Mouse (Mus musculus) neural tube, embryonic 11.5 days (tissue): ENCODE data around the gene Glul. TPM values are rescaled to one million over a fixed set of nuclear protein-coding genes. Genes with fewer than 3 reads are reported as not detected.
A peak's percentile ranks its signal among the peaks of the same experiment; 100 is the strongest.

Experiments
- ATAC-seq: fragments of 200-750 bp; cut with Nextera tagmentation; 2 replicates; pipeline ENCODE4 v1.8.0; 2017; ENCODE audit warnings: moderate number of reproducible peaks, mild to moderate bottlenecking, moderate TSS enrichment, moderate library complexity; ENCODE audit not compliant: insufficient read depth, low FRiP score, low TSS enrichment
- DNase-seq: peaks from one replicate; pipeline ENCODE4 v3.0.0-alpha.2; 2015; ENCODE audit warnings: low spot score
- H3K27ac ChIP-seq: fragments of 300-500 bp; sonication (generic); 2 replicates; pipeline ENCODE4 v1.5.1; 2014; ENCODE audit warnings: low read depth, mild to moderate bottlenecking, low read length
- H3K27me3 ChIP-seq: fragments of 300-500 bp; sonication (generic); 2 replicates; pipeline ENCODE4 v1.6.1; 2014; ENCODE audit warnings: mild to moderate bottlenecking, low read length, mixed read lengths; ENCODE audit not compliant: control insufficient read depth, insufficient read depth
- H3K36me3 ChIP-seq: fragments of 300-500 bp; sonication (generic); 2 replicates; pipeline ENCODE4 v1.6.1; 2014; ENCODE audit warnings: mild to moderate bottlenecking, low read length, moderate library complexity, mixed read lengths; ENCODE audit not compliant: control insufficient read depth, insufficient read depth
- H3K4me1 ChIP-seq: fragments of 300-500 bp; sonication (generic); 2 replicates; pipeline ENCODE4 v1.6.1; 2014; ENCODE audit warnings: low read length, mixed read lengths; ENCODE audit not compliant: control insufficient read depth, insufficient read depth
- H3K4me2 ChIP-seq: fragments of 300-500 bp; sonication (generic); 2 replicates; pipeline ENCODE4 v1.6.1; 2014; ENCODE audit warnings: low read depth, mild to moderate bottlenecking, moderate library complexity
- H3K4me3 ChIP-seq: fragments of 300-500 bp; sonication (generic); 2 replicates; pipeline ENCODE4 v1.5.1; 2014; ENCODE audit warnings: low read depth, low read length
- H3K9ac ChIP-seq: fragments of 300-500 bp; sonication (generic); 2 replicates; pipeline ENCODE4 v1.6.1; 2014; ENCODE audit warnings: mild to moderate bottlenecking, low read length
- H3K9me3 ChIP-seq: fragments of 300-500 bp; sonication (generic); 2 replicates; pipeline ENCODE4 v1.6.1; 2016; ENCODE audit warnings: low read length; ENCODE audit not compliant: control insufficient read depth
- whole genome bisulfite sequencing: fragments of 180-500 bp; shearing (Covaris S2); extraction: QIAGEN DNeasy Blood & Tissue Kit; methylation state at CpG from one replicate; pipeline ENCODE4 v1.1.7; 2014; 5-methylcytosine and 5-hydroxymethylcytosine counted together
- microRNA-seq: library from miRNA; unstranded; fragments of <30 nt; microRNA quantifications from one replicate; pipeline ENCODE4, GENCODE M21; 2016
- polyA plus RNA-seq: library from polyadenylated mRNA; unstranded; fragments of >200 nt; fragmentation: Nextera tagmentation; extraction: Ambion mirVana; gene quantifications from 2 replicates; pipeline ENCODE4 v1.2.1, GENCODE M21; 2014

Gene Glul
- polyA plus RNA-seq, 1 experiment from 2014 or later: 134 TPM

GRCm38 (mm10) chr1:153946971-153947370, 47.2 kb downstream of the Glul start:
- Histone ChIP-seq H3K27ac (no peak overlapping the region), H3K9me3 (no peaks in the 10 kb centered on the region), H3K36me3 (no peaks in the 10 kb centered on the region), H3K27me3 (no peaks in the 10 kb centered on the region), H3K4me1 (no peaks in the 10 kb centered on the region), H3K4me2 (no peak overlapping the region), H3K9ac (no peak overlapping the region), H3K4me3 (no peak overlapping the region)
- ATAC-seq: no peak
- 31% methylated on average over 7 of the region's 7 CpGs for WGBS
- DNase-seq: no peak

- no peaks in the 10 kb centered on the region for H3K27me3 ChIP-seq
- no peak overlapping the region for H3K4me2 ChIP-seq
- no peak for ATAC-seq
- H3K27ac ChIP-seq: no peak overlapping the region
- no peaks in the 10 kb centered on the region for H3K9me3 ChIP-seq
- no peaks in the 10 kb centered on the region for H3K36me3 ChIP-seq
- no peak for DNase-seq
- H3K4me1 ChIP-seq: no peaks in the 10 kb centered on the region
- H3K4me3 ChIP-seq: no peak overlapping the region
- H3K9ac ChIP-seq: no peak overlapping the region
- 93% methylated on average over 6 of the region's 6 CpGs for WGBS
Measured at GRCm38 (mm10) chr1:153947837-153948236, 48.1 kb downstream of the Glul start.

- no peaks in the 10 kb centered on the region for H3K4me1 ChIP-seq
Measured at GRCm38 (mm10) chr1:153953232-153953631, 53.5 kb downstream of the Glul start.

GRCm38 (mm10) chr1:153953797-153954196, 54.1 kb downstream of the Glul start:
- ATAC-seq: no peak
- H3K4me2 ChIP-seq: no peak overlapping the region
- no peak overlapping the region for H3K4me3 ChIP-seq
- WGBS: 81% methylated on average over 6 of the region's 6 CpGs
- no peaks in the 10 kb centered on the region for H3K36me3 ChIP-seq
- H3K9ac ChIP-seq: no peak overlapping the region
- no peaks in the 10 kb centered on the region for H3K4me1 ChIP-seq
- H3K27ac ChIP-seq: no peak overlapping the region
- H3K9me3 ChIP-seq: no peaks in the 10 kb centered on the region
- no peak for DNase-seq
- no peaks in the 10 kb centered on the region for H3K27me3 ChIP-seq

More at GRCm38 (mm10) chr1:153953232-153953631, 53.5 kb downstream of the Glul start:
- Histone ChIP-seq H3K27ac (no peak overlapping the region), H3K4me2 (no peak overlapping the region), H3K27me3 (no peaks in the 10 kb centered on the region), H3K36me3 (no peaks in the 10 kb centered on the region), H3K9ac (no peak overlapping the region), H3K9me3 (no peaks in the 10 kb centered on the region), H3K4me3 (no peak overlapping the region)
- DNase-seq: no peak
- ATAC-seq: no peak
- WGBS: 94% methylated on average over 9 of the region's 9 CpGs

GRCm38 (mm10) chr1:153957850-153958249, 58.1 kb downstream of the Glul start:
- H3K9ac ChIP-seq: no peak overlapping the region
- H3K36me3 ChIP-seq: no peaks in the 10 kb centered on the region
- no peak overlapping the region for H3K4me2 ChIP-seq
- no peak for ATAC-seq
- DNase-seq: no peak
- WGBS: 59% methylated on average over 1 of the region's 1 CpGs
- no peaks in the 10 kb centered on the region for H3K9me3 ChIP-seq
- H3K27ac ChIP-seq: no peak overlapping the region
- no peaks in the 10 kb centered on the region for H3K4me1 ChIP-seq
- no peaks in the 10 kb centered on the region for H3K27me3 ChIP-seq
- H3K4me3 ChIP-seq: no peak overlapping the region

Small RNA genes lying within 50 kb of the gene (microRNA-seq; reads per million reads assigned to microRNA genes)
- 23.2 reads per million, percentile 31 among the genes with 10 or more reads in this experiment for gene Mir8114

Other genes starting within 250 kb of the Glul start
- 8.1 and 9.8 TPM in 2 replicates for gene Rgs8, start 246.9 kb upstream of the Glul start, polyA plus RNA-seq
- 13.0 and 14.1 TPM in 2 replicates for gene Rgs16, start 159.6 kb upstream of the Glul start, polyA plus RNA-seq
- gene Rnasel, start 150.5 kb upstream of the Glul start, polyA plus RNA-seq: 26.7 and 29.2 TPM in 2 replicates
- not detected in 2 replicates for gene Rgsl1, start 55.8 kb upstream of the Glul start, polyA plus RNA-seq
- 0.12 and 0.55 TPM in 2 replicates for gene Teddm1b, start 25.6 kb upstream of the Glul start, polyA plus RNA-seq
- not detected in 2 replicates for gene Teddm1a, start 8.2 kb upstream of the Glul start, polyA plus RNA-seq
- gene Teddm2, start 284 bp downstream of the Glul start, polyA plus RNA-seq: 0.49 and 0.57 TPM in 2 replicates